Mouse (Mus musculus) spleen, adult 2 months (tissue): ENCODE data around the gene Cmip.

Experiments
- CTCF ChIP-seq: fragments of 200-500 bp; IDR thresholded peaks from 2 replicates; pipeline ENCODE4 v1.5.1; 2011; ENCODE audit warnings: mild to moderate bottlenecking, inconsistent platforms; ENCODE audit not compliant: insufficient read depth, insufficient read length, insufficient replicate concordance; ENCODE audit errors: extremely low read depth
- POLR2A ChIP-seq: fragments of 200-500 bp; IDR thresholded peaks from 2 replicates; pipeline ENCODE4 v1.6.1; 2011; ENCODE audit warnings: low read depth, low read length, inconsistent platforms

GRCm38 (mm10) chr8:117328758-117329157 lies 71.9 kb downstream of the Cmip start:
- TF ChIP-seq CTCF (no peak), POLR2A (no peak)
